Mouse (Mus musculus) layer of hippocampus, postnatal 36 days (tissue): ENCODE data around the gene Armh1. TPM values are rescaled to one million over a fixed set of nuclear protein-coding genes. Genes with fewer than 3 reads are reported as not detected.
"Not testable (repeated sequence)": the region's sequence is repeated elsewhere in the genome, so short reads cannot be mapped to it uniquely, and the experiment has no call there.

Source experiments
- DNase-seq, 2 experiments: peaks; one replicate each; pipeline ENCODE4 v3.0.0; 2022
- total RNA-seq, 2 experiments: library from RNA; stranded (reverse); gene quantifications; 2 replicates each; pipeline ENCODE4 v1.2.3; 2021

Armh1 gene
- total RNA-seq, 2 experiments from 2014 or later = 0.43 to 0.82 TPM

- no peak for DNase-seq
Measured at GRCm38 (mm10) chr4:117267831-117268437, 16.0 kb upstream of the Armh1 start.

- DNase-seq = peak; percentile 76 to 81
Measured at GRCm38 (mm10) chr4:117267284-117267683, 15.4 kb upstream of the Armh1 start.

- DNase-seq = no peak
Measured at GRCm38 (mm10) chr4:117262987-117263386, 11.1 kb upstream of the Armh1 start.

- DNase-seq = no peak
Measured at GRCm38 (mm10) chr4:117262101-117262913, 10.4 kb upstream of the Armh1 start.

- DNase-seq = no peak
Measured at GRCm38 (mm10) chr4:117261222-117261621, 9.3 kb upstream of the Armh1 start.

- not testable (repeated sequence) for DNase-seq
Measured at GRCm38 (mm10) chr4:117259909-117260308, 8.0 kb upstream of the Armh1 start.

- no peak for DNase-seq
Measured at GRCm38 (mm10) chr4:117254672-117255071, 2.7 kb upstream of the Armh1 start.

- DNase-seq = no peak
Measured at GRCm38 (mm10) chr4:117254017-117254627, 2.2 kb upstream of the Armh1 start.

- no peak for DNase-seq
Measured at GRCm38 (mm10) chr4:117253218-117254016, 1.5 kb upstream of the Armh1 start.

- DNase-seq = no peak
Measured at GRCm38 (mm10) chr4:117252755-117253154, 830 bp upstream of the Armh1 start.

- DNase-seq = no peak
Measured at GRCm38 (mm10) chr4:117252351-117252750, 426 bp upstream of the Armh1 start.

GRCm38 (mm10) chr4:117250982-117251381 lies 943 bp downstream of the Armh1 start:
- DNase-seq = no peak

- DNase-seq = no peak
Measured at GRCm38 (mm10) chr4:117240867-117241266, 11.1 kb downstream of the Armh1 start.

- DNase-seq = no peak
Measured at GRCm38 (mm10) chr4:117239153-117239552, 12.8 kb downstream of the Armh1 start.

GRCm38 (mm10) chr4:117235822-117236221 lies 16.1 kb downstream of the Armh1 start:
- DNase-seq = no peak

- DNase-seq = no peak
Measured at GRCm38 (mm10) chr4:117234166-117234741, 17.7 kb downstream of the Armh1 start.

GRCm38 (mm10) chr4:117231208-117231607 lies 20.7 kb downstream of the Armh1 start:
- DNase-seq = no peak

- DNase-seq = no peak
Measured at GRCm38 (mm10) chr4:117230331-117230730, 21.6 kb downstream of the Armh1 start.

- no peak for DNase-seq
Measured at GRCm38 (mm10) chr4:117229590-117229989, 22.3 kb downstream of the Armh1 start.

- DNase-seq = no peak
Measured at GRCm38 (mm10) chr4:117225250-117225649, 26.7 kb downstream of the Armh1 start.

- DNase-seq = no peak
Measured at GRCm38 (mm10) chr4:117224122-117224521, 27.8 kb downstream of the Armh1 start.

- no peak for DNase-seq
Measured at GRCm38 (mm10) chr4:117223001-117223400, 28.9 kb downstream of the Armh1 start.
